Mouse (Mus musculus): ENCODE data around the gene Pfkfb1. TPM values are rescaled to one million over a fixed set of nuclear protein-coding genes. Genes with fewer than 3 reads are reported as not detected.

The Pfkfb1 gene
- polyA plus RNA-seq, 1 experiment from 2014 or later, result 8.7 TPM

GRCm38 (mm10) chrX:150581921-150582320 lies 6.1 kb upstream of the Pfkfb1 start:
- Histone ChIP-seq H3K36me3 (ENCODE audit: control insufficient read depth, insufficient read depth, low read length) (peaks cover 27% of the 10 kb centered on the region), H3K27ac (ENCODE audit: low read depth) (no peak overlapping the region), H3K4me2 (ENCODE audit: low read length) (no peak overlapping the region), H3K4me3 (ENCODE audit: low read depth, low read length) (no peak overlapping the region), H3K27me3 (replicated peaks; ENCODE audit: control insufficient read depth, insufficient read depth, low read length) (no peaks in the 10 kb centered on the region), H3K9ac (ENCODE audit: low read length) (no peak overlapping the region), H3K4me1 (replicated peaks; ENCODE audit: control insufficient read depth, insufficient read depth, low read length) (no peaks in the 10 kb centered on the region), H3K9me3 (ENCODE audit: control insufficient read depth, low read length) (no peaks in the 10 kb centered on the region)
- no peak for DNase-seq (ENCODE audit: low spot score)
- ATAC-seq (replicated peaks; ENCODE audit: low FRiP score, low TSS enrichment, low read depth), result no peak

GRCm38 (mm10) chrX:150585116-150585515 lies 2.9 kb upstream of the Pfkfb1 start:
- H3K9me3 ChIP-seq (ENCODE audit: control insufficient read depth, low read length), result no peaks in the 10 kb centered on the region
- H3K4me2 ChIP-seq (ENCODE audit: low read length), result no peak overlapping the region
- no peak for DNase-seq (ENCODE audit: low spot score)
- WGBS, result 92% methylated on average over 8 of the region's 8 CpGs
- H3K4me3 ChIP-seq (ENCODE audit: low read depth, low read length), result no peak overlapping the region
- ATAC-seq (replicated peaks; ENCODE audit: low FRiP score, low TSS enrichment, low read depth), result no peak
- H3K36me3 ChIP-seq (ENCODE audit: control insufficient read depth, insufficient read depth, low read length), result peaks cover 27% of the 10 kb centered on the region
- no peak overlapping the region for H3K9ac ChIP-seq (ENCODE audit: low read length)
- no peak overlapping the region for H3K27ac ChIP-seq (ENCODE audit: low read depth)
- H3K27me3 ChIP-seq (replicated peaks; ENCODE audit: control insufficient read depth, insufficient read depth, low read length), result no peaks in the 10 kb centered on the region
- no peaks in the 10 kb centered on the region for H3K4me1 ChIP-seq (replicated peaks; ENCODE audit: control insufficient read depth, insufficient read depth, low read length)

GRCm38 (mm10) chrX:150589696-150590095 lies 1.7 kb downstream of the Pfkfb1 start, which contains the start of gene Apex2:
Gene Apex2, minus strand, starts transcription at chrX:150589868.
- Histone ChIP-seq H3K27ac (ENCODE audit: low read depth) (no peak within 1 kb of the TSS), H3K9ac (ENCODE audit: low read length) (no peak within 1 kb of the TSS), H3K4me3 (ENCODE audit: low read depth, low read length) (no peak within 1 kb of the TSS), H3K36me3 (ENCODE audit: control insufficient read depth, insufficient read depth, low read length) (peaks cover 13% of the 10 kb centered on the region), H3K4me2 (ENCODE audit: low read length) (peak within 1 kb of the TSS; percentile 55), H3K27me3 (replicated peaks; ENCODE audit: control insufficient read depth, insufficient read depth, low read length) (no peaks in the 10 kb centered on the region; the same call in 1 of the 2 replicates), H3K9me3 (ENCODE audit: control insufficient read depth, low read length) (no peaks in the 10 kb centered on the region), H3K4me1 (replicated peaks; ENCODE audit: control insufficient read depth, insufficient read depth, low read length) (no peaks in the 10 kb centered on the region)
- WGBS, result 68% methylated on average over 5 of the region's 5 CpGs
- ATAC-seq (replicated peaks; ENCODE audit: low FRiP score, low TSS enrichment, low read depth) (no peak), DNase-seq (ENCODE audit: low spot score) (no peak)

GRCm38 (mm10) chrX:150593266-150594035 lies 5.4 kb downstream of the Pfkfb1 start:
- Histone ChIP-seq H3K27ac (ENCODE audit: low read depth) (no peak overlapping the region), H3K27me3 (replicated peaks; ENCODE audit: control insufficient read depth, insufficient read depth, low read length) (no peaks in the 10 kb centered on the region; the same call in 1 of the 2 replicates), H3K4me2 (ENCODE audit: low read length) (no peak overlapping the region), H3K9me3 (ENCODE audit: control insufficient read depth, low read length) (no peaks in the 10 kb centered on the region), H3K4me1 (replicated peaks; ENCODE audit: control insufficient read depth, insufficient read depth, low read length) (no peaks in the 10 kb centered on the region), H3K36me3 (ENCODE audit: control insufficient read depth, insufficient read depth, low read length) (no peaks in the 10 kb centered on the region), H3K4me3 (ENCODE audit: low read depth, low read length) (no peak overlapping the region), H3K9ac (ENCODE audit: low read length) (no peak overlapping the region)
- no peak for DNase-seq (ENCODE audit: low spot score)
- no peak for ATAC-seq (replicated peaks; ENCODE audit: low FRiP score, low TSS enrichment, low read depth)
- 82% methylated on average over 12 of the region's 12 CpGs for WGBS

- Histone ChIP-seq H3K4me3 (ENCODE audit: low read depth, low read length) (no peak overlapping the region), H3K9me3 (ENCODE audit: control insufficient read depth, low read length) (no peaks in the 10 kb centered on the region), H3K36me3 (ENCODE audit: control insufficient read depth, insufficient read depth, low read length) (no peaks in the 10 kb centered on the region), H3K27ac (ENCODE audit: low read depth) (no peak overlapping the region), H3K4me2 (ENCODE audit: low read length) (no peak overlapping the region), H3K9ac (ENCODE audit: low read length) (no peak overlapping the region), H3K27me3 (replicated peaks; ENCODE audit: control insufficient read depth, insufficient read depth, low read length) (no peaks in the 10 kb centered on the region; the same call in 1 of the 2 replicates), H3K4me1 (replicated peaks; ENCODE audit: control insufficient read depth, insufficient read depth, low read length) (no peaks in the 10 kb centered on the region)
- WGBS, result 79% methylated on average over 3 of the region's 3 CpGs
- ATAC-seq (replicated peaks; ENCODE audit: low FRiP score, low TSS enrichment, low read depth), result no peak
- no peak for DNase-seq (ENCODE audit: low spot score)
Measured at GRCm38 (mm10) chrX:150594176-150594575, 6.1 kb downstream of the Pfkfb1 start.

- H3K36me3 ChIP-seq (ENCODE audit: control insufficient read depth, insufficient read depth, low read length), result no peaks in the 10 kb centered on the region
- no peak overlapping the region for H3K27ac ChIP-seq (ENCODE audit: low read depth)
- WGBS, result 80% methylated on average over 9 of the region's 9 CpGs
- no peaks in the 10 kb centered on the region for H3K9me3 ChIP-seq (ENCODE audit: control insufficient read depth, low read length)
- no peaks in the 10 kb centered on the region; the same call in 1 of the 2 replicates for H3K27me3 ChIP-seq (replicated peaks; ENCODE audit: control insufficient read depth, insufficient read depth, low read length)
- no peak overlapping the region for H3K9ac ChIP-seq (ENCODE audit: low read length)
- no peak for DNase-seq (ENCODE audit: low spot score)
- ATAC-seq (replicated peaks; ENCODE audit: low FRiP score, low TSS enrichment, low read depth), result no peak
- H3K4me3 ChIP-seq (ENCODE audit: low read depth, low read length), result no peak overlapping the region
- no peak overlapping the region for H3K4me2 ChIP-seq (ENCODE audit: low read length)
- no peaks in the 10 kb centered on the region for H3K4me1 ChIP-seq (replicated peaks; ENCODE audit: control insufficient read depth, insufficient read depth, low read length)
Measured at GRCm38 (mm10) chrX:150595016-150595760, 7.2 kb downstream of the Pfkfb1 start.

GRCm38 (mm10) chrX:150598882-150599281 lies 10.9 kb downstream of the Pfkfb1 start:
- Histone ChIP-seq H3K27ac (ENCODE audit: low read depth) (no peak overlapping the region), H3K4me1 (replicated peaks; ENCODE audit: control insufficient read depth, insufficient read depth, low read length) (no peaks in the 10 kb centered on the region), H3K9ac (ENCODE audit: low read length) (no peak overlapping the region), H3K4me3 (ENCODE audit: low read depth, low read length) (no peak overlapping the region), H3K27me3 (replicated peaks; ENCODE audit: control insufficient read depth, insufficient read depth, low read length) (no peaks in the 10 kb centered on the region), H3K4me2 (ENCODE audit: low read length) (no peak overlapping the region), H3K36me3 (ENCODE audit: control insufficient read depth, insufficient read depth, low read length) (no peaks in the 10 kb centered on the region), H3K9me3 (ENCODE audit: control insufficient read depth, low read length) (no peaks in the 10 kb centered on the region)
- 76% methylated on average over 2 of the region's 2 CpGs for WGBS
- no peak for ATAC-seq (replicated peaks; ENCODE audit: low FRiP score, low TSS enrichment, low read depth)
- DNase-seq (ENCODE audit: low spot score), result no peak

- no peaks in the 10 kb centered on the region for H3K36me3 ChIP-seq (ENCODE audit: control insufficient read depth, insufficient read depth, low read length)
- no peak overlapping the region for H3K4me3 ChIP-seq (ENCODE audit: low read depth, low read length)
- H3K27ac ChIP-seq (ENCODE audit: low read depth), result no peak overlapping the region
- no peak for ATAC-seq (replicated peaks; ENCODE audit: low FRiP score, low TSS enrichment, low read depth)
- no peaks in the 10 kb centered on the region for H3K4me1 ChIP-seq (replicated peaks; ENCODE audit: control insufficient read depth, insufficient read depth, low read length)
- H3K9me3 ChIP-seq (ENCODE audit: control insufficient read depth, low read length), result no peaks in the 10 kb centered on the region
- H3K9ac ChIP-seq (ENCODE audit: low read length), result no peak overlapping the region
- 88% methylated on average over 1 of the region's 1 CpGs for WGBS
- H3K27me3 ChIP-seq (replicated peaks; ENCODE audit: control insufficient read depth, insufficient read depth, low read length), result no peaks in the 10 kb centered on the region
- no peak overlapping the region for H3K4me2 ChIP-seq (ENCODE audit: low read length)
- DNase-seq (ENCODE audit: low spot score), result no peak
Measured at GRCm38 (mm10) chrX:150636421-150636820, 48.4 kb downstream of the Pfkfb1 start.
